Mouse (Mus musculus) MEL (cell line): ENCODE data around the gene Nucb1.

Experiments used
- GATA1 ChIP-seq: IDR thresholded peaks from 2 replicates; pipeline ENCODE4 v1.6.1; 2011; ENCODE audit warnings: low read depth, low read length, improper control_type of control experiment
- MAZ ChIP-seq: IDR thresholded peaks from 2 replicates; pipeline ENCODE4 v1.6.1; 2012; ENCODE audit warnings: low read depth, mild to moderate bottlenecking, inconsistent platforms, low read length, improper control_type of control experiment
- USF1 ChIP-seq: IDR thresholded peaks from 2 replicates; pipeline ENCODE4 v1.6.1; 2014; ENCODE audit warnings: low read depth, mild to moderate bottlenecking, inconsistent platforms, low read length, improper control_type of control experiment, moderate library complexity
- USF2 ChIP-seq, 2 experiments: IDR thresholded peaks; 2 replicates each; pipeline ENCODE4 v1.6.1; 2011 to 2012; ENCODE audit warnings: improper control_type of control experiment in 2 of 2, low read length in 2 of 2, borderline replicate concordance in 1 of 2, inconsistent platforms in 1 of 2, low read depth in 1 of 2, mild to moderate bottlenecking in 1 of 2; ENCODE audit not compliant: insufficient read depth in 1 of 2

DNA sequence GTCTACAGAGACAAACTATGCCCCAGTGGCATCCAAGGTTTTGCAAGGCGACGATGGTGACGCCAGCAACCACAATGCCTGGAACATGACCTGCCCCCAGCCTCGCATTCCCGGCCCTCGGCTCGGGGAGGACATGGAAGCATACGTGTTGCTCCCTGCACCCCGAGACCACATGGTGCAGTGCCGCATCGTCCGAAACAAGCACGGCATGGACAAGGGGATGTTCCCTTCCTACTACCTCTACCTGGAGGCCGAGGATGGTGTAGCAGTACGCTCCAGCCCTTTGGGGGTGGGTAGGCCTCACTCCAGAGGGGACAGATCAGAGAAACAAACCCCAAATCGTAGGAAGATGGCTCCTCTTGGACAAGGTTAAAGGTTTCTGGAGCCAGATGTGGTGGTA lies 8.4 kb upstream of the Nucb1 start:
- TF ChIP-seq USF1 (no peak), USF2 (IDR thresholded peaks at IDR 0.05; ENCODE audit: borderline replicate concordance in 1 of 2, insufficient read depth in 1 of 2, low read depth in 1 of 2, low read length in 2 of 2) (no peak), MAZ (no peak), GATA1 (no peak)
